Mouse (Mus musculus): Measurements from ENCODE around the gene P4ha3. TPM values are rescaled to one million over a fixed set of nuclear protein-coding genes. Genes with fewer than 3 reads are reported as not detected.

The P4ha3 gene
- total and polyA plus RNA-seq, 3 experiments = 0.35 TPM; not detected in 2

DNA sequence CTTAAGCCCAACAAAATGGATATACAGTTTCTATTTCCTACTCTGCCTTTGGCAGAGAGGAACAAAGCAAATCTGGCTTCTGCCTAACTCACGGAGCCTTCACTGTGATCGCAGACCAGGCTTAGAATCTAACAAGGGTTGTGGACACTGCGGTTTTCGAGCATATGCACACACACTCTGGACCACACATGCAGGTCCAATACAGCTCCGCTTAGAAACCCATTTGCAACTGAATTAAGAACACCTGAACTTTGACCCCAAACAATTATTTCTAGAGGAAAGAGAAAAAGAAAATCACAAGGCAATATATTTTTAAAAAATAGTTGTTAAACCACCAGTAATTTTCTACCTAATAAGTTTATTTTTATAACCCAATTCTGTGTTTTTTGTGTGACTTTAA, 71.0 kb downstream of the P4ha3 start:
- no peak for DNase-seq (ENCODE audit: low read depth, low spot score)
- H3K9me3 ChIP-seq (replicated peaks; ENCODE audit: insufficient read depth, low read length) = no peaks in the 10 kb centered on the region
- H3K36me3 ChIP-seq (ENCODE audit: control insufficient read depth in 1 of 2, insufficient read depth in 2 of 2, low read length in 2 of 2) = peaks cover 0 to 6% of the 10 kb centered on the region in 2 experiments; a peak in 2 of 4 replicates
- H3K27ac ChIP-seq (ENCODE audit: control insufficient read depth, low read depth, low read length) = no peak overlapping the region
- no peaks in the 10 kb centered on the region for H3K79me2 ChIP-seq (ENCODE audit: control insufficient read depth, insufficient read depth, low read length, poor library complexity)
- H3K4me3 ChIP-seq (ENCODE audit: control insufficient read depth in 1 of 2, insufficient read depth in 1 of 2, low read depth in 2 of 2, low read length in 2 of 2) = no peak overlapping the region
- H3K4me1 ChIP-seq (ENCODE audit: control insufficient read depth in 1 of 2, insufficient read depth in 2 of 2, low read length in 2 of 2) = no peaks in the 10 kb centered on the region
- no peak for TF ChIP-seq POLR2A (IDR thresholded peaks at IDR 0.05; ENCODE audit: control insufficient read depth in 1 of 2, insufficient read depth in 1 of 2, low read depth in 1 of 2, low read length in 2 of 2, poor library complexity in 1 of 2)
- no peak for TF ChIP-seq MAZ (IDR thresholded peaks at IDR 0.05; ENCODE audit: low read depth, low read length)
- no peak for TF ChIP-seq MYB (IDR thresholded peaks at IDR 0.05; ENCODE audit: low read depth, low read length)
- TF ChIP-seq MAFK (IDR thresholded peaks at IDR 0.05; ENCODE audit: borderline replicate concordance, low read depth, low read length) = no peak
- TF ChIP-seq NELFE (IDR thresholded peaks at IDR 0.05; ENCODE audit: low read depth, low read length) = no peak
- TF ChIP-seq SIN3A (IDR thresholded peaks at IDR 0.05; ENCODE audit: low read length) = no peak
- TF ChIP-seq MEF2A (IDR thresholded peaks at IDR 0.05; ENCODE audit: extremely low read depth, insufficient replicate concordance, low read depth, low read length, poor library complexity, severe bottlenecking) = no peak
- no peak for TF ChIP-seq TCF12 (IDR thresholded peaks at IDR 0.05; ENCODE audit: low read depth, low read length)
- no peak for TF ChIP-seq RCOR1 (IDR thresholded peaks at IDR 0.05; ENCODE audit: low read depth, low read length)
- no peak for TF ChIP-seq RAD21 (IDR thresholded peaks at IDR 0.05; ENCODE audit: low read depth, low read length)
- no peak for TF ChIP-seq HCFC1 (IDR thresholded peaks at IDR 0.05; ENCODE audit: low read depth, low read length)
- no peak for TF ChIP-seq UBTF (IDR thresholded peaks at IDR 0.05; ENCODE audit: borderline replicate concordance, insufficient read depth, low read depth, low read length)
- TF ChIP-seq POLR2AphosphoS5 (IDR thresholded peaks at IDR 0.05; ENCODE audit: borderline replicate concordance, low read depth, low read length) = no peak
- TF ChIP-seq USF1 (IDR thresholded peaks at IDR 0.05; ENCODE audit: low read depth, low read length) = no peak
- TF ChIP-seq POLR2AphosphoS2 (IDR thresholded peaks at IDR 0.05; ENCODE audit: low read length) = no peak
- TF ChIP-seq MAX (IDR thresholded peaks at IDR 0.05; ENCODE audit: low read length) = no peak
- no peak for TF ChIP-seq CTCF (IDR thresholded peaks at IDR 0.05 in 2 of 3, conservative IDR thresholded peaks at IDR 0.05 in 1 of 3; ENCODE audit: control insufficient read depth in 1 of 3, insufficient read depth in 1 of 3, low read depth in 2 of 3, low read length in 3 of 3, poor library complexity in 1 of 3, severe bottlenecking in 1 of 3)
- no peak for TF ChIP-seq MYC (IDR thresholded peaks at IDR 0.05; ENCODE audit: low read depth, low read length)
- no peaks in the 10 kb centered on the region for H3K27me3 ChIP-seq (ENCODE audit: control insufficient read depth in 1 of 2, insufficient read depth in 2 of 2, low read length in 2 of 2)
- H3K9ac ChIP-seq (ENCODE audit: control insufficient read depth, low read depth, low read length, poor library complexity, severe bottlenecking) = no peak overlapping the region

DNA sequence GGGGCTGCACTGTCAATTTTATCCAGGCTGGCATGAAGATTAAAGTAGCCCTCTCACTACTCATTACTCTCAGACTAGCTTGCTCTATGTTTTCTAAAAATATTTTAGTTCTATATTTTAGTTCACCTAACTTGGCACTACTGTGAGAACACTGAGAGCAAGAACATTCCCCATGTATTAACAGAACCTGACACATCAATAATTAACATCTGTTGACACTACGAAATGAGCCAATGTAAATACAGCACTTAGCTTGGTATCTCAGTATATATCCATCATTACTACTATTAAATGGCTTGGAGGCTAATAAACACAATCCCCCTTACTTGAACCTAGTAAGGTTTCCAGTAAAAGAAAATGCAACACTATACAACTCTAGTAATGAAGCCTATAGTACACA, 71.4 kb downstream of the P4ha3 start:
- peaks cover 0 to 6% of the 10 kb centered on the region in 2 experiments; a peak in 2 of 4 replicates for H3K36me3 ChIP-seq (ENCODE audit: control insufficient read depth in 1 of 2, insufficient read depth in 2 of 2, low read length in 2 of 2)
- H3K9ac ChIP-seq (ENCODE audit: control insufficient read depth, low read depth, low read length, poor library complexity, severe bottlenecking) = no peak overlapping the region
- no peak overlapping the region for H3K4me3 ChIP-seq (ENCODE audit: control insufficient read depth in 1 of 2, insufficient read depth in 1 of 2, low read depth in 2 of 2, low read length in 2 of 2)
- no peak for DNase-seq (ENCODE audit: low read depth, low spot score)
- no peaks in the 10 kb centered on the region for H3K79me2 ChIP-seq (ENCODE audit: control insufficient read depth, insufficient read depth, low read length, poor library complexity)
- H3K4me1 ChIP-seq (ENCODE audit: control insufficient read depth in 1 of 2, insufficient read depth in 2 of 2, low read length in 2 of 2) = no peaks in the 10 kb centered on the region
- no peaks in the 10 kb centered on the region for H3K27me3 ChIP-seq (ENCODE audit: control insufficient read depth in 1 of 2, insufficient read depth in 2 of 2, low read length in 2 of 2)
- H3K9me3 ChIP-seq (replicated peaks; ENCODE audit: insufficient read depth, low read length) = no peaks in the 10 kb centered on the region
- no peak for TF ChIP-seq CHD2 (IDR thresholded peaks at IDR 0.05; ENCODE audit: low read length)
- TF ChIP-seq GATA1 (IDR thresholded peaks at IDR 0.05; ENCODE audit: low read depth, low read length) = no peak
- no peak for TF ChIP-seq MAFK (IDR thresholded peaks at IDR 0.05; ENCODE audit: borderline replicate concordance, low read depth, low read length)
- TF ChIP-seq MAZ (IDR thresholded peaks at IDR 0.05; ENCODE audit: low read depth, low read length) = no peak
- TF ChIP-seq MYB (IDR thresholded peaks at IDR 0.05; ENCODE audit: low read depth, low read length) = no peak
- no peak for TF ChIP-seq JUND (IDR thresholded peaks at IDR 0.05; ENCODE audit: low read depth, low read length)
- no peak for TF ChIP-seq POLR2AphosphoS5 (IDR thresholded peaks at IDR 0.05; ENCODE audit: borderline replicate concordance, low read depth, low read length)
- no peak for TF ChIP-seq KAT2A (conservative IDR thresholded peaks at IDR 0.05; ENCODE audit: low read depth, low read length)
- no peak for TF ChIP-seq EP300 (IDR thresholded peaks at IDR 0.05; ENCODE audit: low read depth in 1 of 2, low read length in 2 of 2)
- H3K27ac ChIP-seq (ENCODE audit: control insufficient read depth, low read depth, low read length) = no peak overlapping the region

Data from MEL (cell line).